Mouse (Mus musculus) spleen, postnatal 4 days (tissue): Measurements from ENCODE around the gene Iqgap1.

Source experiments
- DNase-seq, 2 experiments: peaks; one replicate each; pipeline ENCODE4 v3.0.0; 2022; ENCODE audit warnings: low spot score in 2 of 2

The Iqgap1 gene

DNA sequence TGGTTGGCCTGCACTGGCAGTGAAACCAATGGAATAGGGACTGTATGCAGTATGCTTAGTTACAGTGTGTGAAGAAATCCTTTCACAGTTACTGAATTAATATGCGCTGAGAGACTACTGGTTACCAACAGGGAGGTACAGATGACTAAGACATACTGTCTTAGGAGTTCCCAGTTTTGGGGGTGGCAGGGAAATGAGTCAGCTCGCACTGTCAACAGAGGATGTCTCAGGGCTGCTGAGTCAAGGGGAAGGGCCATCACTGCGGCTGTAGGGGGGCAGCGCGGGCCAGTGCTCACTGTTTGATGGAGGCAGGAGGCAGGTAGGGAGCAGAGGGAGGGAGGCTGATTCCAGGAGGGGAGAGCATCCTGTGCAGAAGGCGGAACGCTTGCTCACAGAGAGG is 110.5 kb downstream of the Iqgap1 start:
- no peak for DNase-seq

DNA sequence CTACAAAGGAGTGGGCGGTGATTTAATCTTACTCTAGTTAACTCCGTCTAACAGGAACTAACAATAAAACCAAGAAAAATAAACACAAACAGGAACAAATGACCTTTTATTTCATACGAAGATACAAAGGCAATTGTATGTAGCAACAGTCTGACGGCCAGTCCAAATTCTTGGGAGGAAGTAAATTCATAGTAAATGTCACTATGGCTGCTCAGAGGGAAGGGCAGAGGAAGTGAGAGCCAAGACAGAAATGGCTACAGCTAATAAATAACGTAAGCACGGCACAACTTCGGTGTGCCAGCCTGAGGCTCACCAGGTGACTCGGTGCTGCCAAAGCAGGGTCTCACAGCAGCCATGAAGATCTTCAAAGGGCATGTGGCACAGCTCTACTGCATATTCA is 114.3 kb downstream of the Iqgap1 start:
- no peak for DNase-seq

GRCm38 (mm10) chr7:80710333-80710732 is 115.4 kb downstream of the Iqgap1 start:
- DNase-seq: no peak

DNA sequence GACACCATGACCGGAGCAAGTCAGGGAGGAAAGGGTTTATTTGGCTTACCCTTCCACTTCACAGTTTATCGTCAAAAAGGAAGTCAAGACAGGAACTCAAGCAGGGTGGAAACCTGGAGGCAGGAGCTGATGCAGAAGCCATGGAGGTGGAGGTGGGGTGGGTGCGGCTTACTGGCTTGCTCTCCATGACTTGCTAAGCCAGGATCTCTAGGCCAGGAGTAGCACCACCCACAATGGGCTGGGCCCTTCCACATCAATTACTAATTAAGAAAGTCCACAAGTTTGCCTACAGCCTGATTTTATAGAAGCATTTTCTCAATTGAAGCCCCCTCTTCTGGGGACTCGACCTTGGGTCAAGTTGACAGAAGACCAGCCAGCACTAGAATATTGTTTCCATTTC is 121.7 kb downstream of the Iqgap1 start:
- no peak for DNase-seq

DNA sequence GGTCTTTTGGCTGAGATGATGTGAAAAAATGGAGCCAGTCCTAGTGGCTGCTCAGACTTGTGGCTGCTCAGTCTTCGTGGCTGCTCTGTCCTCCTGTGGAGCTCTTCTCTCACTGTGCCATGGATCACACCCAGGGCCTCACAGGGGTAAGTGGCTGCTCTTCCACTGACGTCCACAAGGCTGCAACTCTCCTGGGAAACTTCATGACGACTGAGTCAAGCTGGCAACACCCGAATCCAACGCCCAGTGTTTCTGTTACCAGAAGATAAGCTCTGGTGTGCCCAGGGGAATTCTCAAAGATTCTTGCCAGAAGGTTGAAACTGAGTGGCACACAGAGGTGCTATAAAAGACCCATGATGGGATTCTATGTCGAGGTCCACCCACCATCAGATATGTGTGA is 123.3 kb downstream of the Iqgap1 start:
- DNase-seq: peak in 1 of 2 experiments; percentile 52

GRCm38 (mm10) chr7:80699709-80700108 is 126.1 kb downstream of the Iqgap1 start:
- no peak for DNase-seq

GRCm38 (mm10) chr7:80698940-80699339 is 126.8 kb downstream of the Iqgap1 start:
- DNase-seq: no peak

GRCm38 (mm10) chr7:80697859-80698258 is 127.9 kb downstream of the Iqgap1 start:
- DNase-seq: no peak

- no peak for DNase-seq
These were observed 128.9 kb downstream of the Iqgap1 start for GRCm38 (mm10) chr7:80696903-80697302.

GRCm38 (mm10) chr7:80696334-80696733 is 129.4 kb downstream of the Iqgap1 start:
- no peak for DNase-seq

- no peak for DNase-seq
These were observed 133.3 kb downstream of the Iqgap1 start for GRCm38 (mm10) chr7:80692472-80692871.

GRCm38 (mm10) chr7:80691131-80691530 is 134.6 kb downstream of the Iqgap1 start:
- DNase-seq: no peak

DNA sequence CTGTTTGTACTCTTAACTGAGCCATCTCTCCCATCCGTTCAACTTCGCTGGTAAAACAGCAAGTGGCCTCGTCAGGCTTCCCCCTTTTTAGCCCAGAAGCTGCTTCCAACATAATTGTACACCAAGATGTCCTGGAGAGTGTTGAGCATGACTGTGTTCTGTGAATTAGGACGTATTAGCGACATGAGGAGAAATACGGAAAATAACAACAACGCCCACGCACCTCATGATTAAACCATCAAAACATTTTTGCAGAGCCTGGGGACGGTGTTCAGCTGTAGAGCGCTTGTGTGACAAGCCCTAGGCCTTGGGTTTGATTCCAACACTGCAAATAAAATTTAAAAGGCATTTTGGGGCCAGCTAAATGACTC is 136.6 kb downstream of the Iqgap1 start:
- no peak for DNase-seq

GRCm38 (mm10) chr7:80688556-80689220 is 137.1 kb downstream of the Iqgap1 start, which contains the start of gene Crtc3:
Gene Crtc3 (minus strand): TSS chr7:80688877.
- peak in 1 of 2 experiments; percentile 69 for DNase-seq

DNA sequence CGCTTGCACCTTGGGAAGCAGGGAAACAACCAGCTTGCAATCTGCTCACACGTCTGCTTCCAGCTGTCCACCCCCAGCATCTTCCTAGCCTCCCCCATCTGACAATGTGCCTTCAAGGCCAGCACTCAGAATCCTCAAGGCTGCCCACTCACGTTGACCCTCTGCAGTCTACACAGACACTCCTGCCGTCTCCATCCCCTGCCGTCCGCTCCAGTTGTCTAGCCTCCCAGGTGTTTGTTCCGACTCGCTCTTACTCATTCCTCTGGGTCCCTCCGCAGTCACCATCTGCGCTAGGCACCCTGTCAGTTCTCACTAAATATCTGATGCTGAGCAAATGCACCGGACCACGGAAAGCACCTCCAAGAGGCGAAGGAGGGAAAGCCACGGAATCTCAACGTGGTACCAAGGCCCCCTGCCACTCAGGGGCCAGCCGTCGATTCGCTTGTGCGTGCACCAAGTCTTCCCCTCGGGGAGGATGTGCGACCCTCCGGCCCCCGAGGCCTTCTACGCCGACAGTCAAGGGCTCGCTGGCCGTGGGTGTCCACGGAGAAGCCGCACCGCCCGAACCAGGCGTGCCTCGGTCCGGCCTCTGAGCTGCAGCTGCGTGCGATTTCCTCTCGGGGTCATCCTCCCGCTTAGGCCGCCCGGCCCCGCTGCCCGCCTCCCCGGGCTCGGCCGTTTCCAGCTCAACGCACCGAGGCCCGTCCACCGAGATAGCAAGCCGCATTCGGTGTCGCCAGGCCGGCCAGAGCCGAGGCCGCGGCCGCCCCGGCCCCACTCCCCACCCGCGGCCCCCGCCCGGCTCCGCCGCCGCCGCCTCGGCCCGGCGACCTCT is 137.8 kb downstream of the Iqgap1 start:
- DNase-seq: peak; percentile 53 to 86

GRCm38 (mm10) chr7:80685639-80686038 is 140.1 kb downstream of the Iqgap1 start:
- no peak for DNase-seq

DNA sequence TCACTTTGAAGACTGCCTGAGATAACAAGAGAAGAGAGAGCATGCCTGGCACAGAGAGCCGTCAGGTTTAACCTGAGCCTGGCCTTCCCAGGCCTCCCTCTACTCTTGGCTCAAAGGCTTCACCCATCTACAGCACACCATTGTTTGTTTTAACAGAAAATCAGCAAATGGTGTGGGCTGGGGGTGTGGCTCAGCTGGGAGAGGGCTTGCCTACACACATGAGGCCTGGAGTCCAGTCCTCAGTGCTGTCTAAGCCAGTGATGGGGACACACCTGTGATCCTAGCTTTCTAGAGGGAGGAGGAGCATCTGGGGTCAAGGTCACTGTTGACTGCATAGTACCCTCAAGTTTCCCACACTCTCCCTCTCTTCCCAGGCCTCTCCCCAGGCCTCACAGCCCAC is 143.1 kb downstream of the Iqgap1 start:
- no peak for DNase-seq

DNA sequence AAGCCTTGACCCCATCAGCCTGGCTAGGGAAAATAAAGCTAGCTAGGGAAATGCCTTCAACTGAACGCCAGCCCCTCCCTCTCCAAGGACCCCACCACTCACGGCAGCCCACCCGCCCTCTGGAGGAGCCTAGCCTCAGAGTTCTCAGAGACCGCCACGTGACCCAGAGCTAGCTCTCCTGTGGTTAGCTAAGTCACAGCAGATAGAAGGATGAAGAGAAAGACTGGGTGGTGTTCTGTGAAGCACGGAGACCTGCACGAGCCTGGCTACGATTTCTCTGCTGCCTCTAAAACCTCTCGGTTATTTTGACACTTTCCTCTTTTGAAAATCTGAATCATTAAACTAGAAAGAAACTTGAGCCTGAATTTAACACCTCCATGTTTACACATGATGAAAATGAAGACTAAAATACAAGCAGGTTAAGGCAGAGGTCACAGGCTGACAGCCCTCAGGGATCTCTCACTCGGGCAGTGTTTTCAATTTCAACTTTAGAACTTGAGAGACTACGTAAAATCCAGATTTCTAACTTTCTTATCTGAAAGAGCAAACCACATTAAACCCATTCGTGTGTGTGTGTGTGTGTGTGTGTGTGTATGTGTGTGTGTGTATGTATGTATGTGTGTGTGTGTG is 145.4 kb downstream of the Iqgap1 start:
- no peak for DNase-seq

- no peak for DNase-seq
These were observed 153.5 kb downstream of the Iqgap1 start for GRCm38 (mm10) chr7:80672323-80672722.

GRCm38 (mm10) chr7:80670889-80671288 is 154.9 kb downstream of the Iqgap1 start:
- DNase-seq: no peak

DNA sequence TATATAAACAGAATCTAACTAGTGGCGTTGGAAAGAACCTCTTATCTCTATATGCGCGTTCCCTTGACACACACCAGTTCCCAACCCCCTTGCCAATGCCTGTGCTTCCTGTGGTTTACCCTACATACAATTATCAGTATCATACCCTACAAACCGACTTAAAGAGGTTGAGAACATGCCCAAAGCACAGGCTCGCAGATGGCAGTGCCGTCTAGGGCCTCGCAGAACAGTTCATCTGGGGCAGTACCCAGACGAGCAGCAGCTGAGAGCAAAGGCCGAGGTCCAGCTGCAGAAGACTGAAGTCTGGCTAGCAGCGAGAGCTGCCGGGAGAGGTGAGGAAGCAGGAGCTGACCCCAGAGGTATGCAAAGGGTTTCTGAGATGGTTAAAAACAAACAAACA is 158.6 kb downstream of the Iqgap1 start:
- no peak for DNase-seq

GRCm38 (mm10) chr7:80666198-80666915 is 159.4 kb downstream of the Iqgap1 start:
- DNase-seq: no peak
